Mouse (Mus musculus): ENCODE data around the gene Mlkl.
"Not testable (repeated sequence)": the region's sequence is repeated elsewhere in the genome, so short reads cannot be mapped to it uniquely, and the experiment has no call there.

The Mlkl gene

DNA sequence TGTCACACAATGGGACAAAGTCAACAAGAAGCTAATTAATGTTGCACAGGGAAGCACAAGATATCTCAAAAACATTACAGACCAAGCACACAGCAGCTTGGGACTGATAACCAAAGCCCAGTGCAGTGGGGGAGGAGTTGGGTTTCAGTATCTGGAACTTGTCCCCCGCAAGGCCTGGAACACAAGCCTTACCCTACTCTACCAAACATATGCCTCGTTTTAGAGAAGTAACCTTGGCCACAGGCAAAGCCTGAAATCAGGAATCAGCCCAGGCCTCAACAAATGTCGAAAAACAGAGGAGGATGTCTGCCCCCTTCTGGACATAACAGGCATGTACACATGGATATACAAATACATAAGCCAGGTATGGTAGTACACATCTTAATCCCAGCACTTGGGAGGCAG, 25.2 kb downstream of the Mlkl start:
- DNase-seq, result no peak

GRCm38 (mm10) chr8:111310006-111310405, 28.0 kb downstream of the Mlkl start:
- not testable (repeated sequence) for DNase-seq

DNA sequence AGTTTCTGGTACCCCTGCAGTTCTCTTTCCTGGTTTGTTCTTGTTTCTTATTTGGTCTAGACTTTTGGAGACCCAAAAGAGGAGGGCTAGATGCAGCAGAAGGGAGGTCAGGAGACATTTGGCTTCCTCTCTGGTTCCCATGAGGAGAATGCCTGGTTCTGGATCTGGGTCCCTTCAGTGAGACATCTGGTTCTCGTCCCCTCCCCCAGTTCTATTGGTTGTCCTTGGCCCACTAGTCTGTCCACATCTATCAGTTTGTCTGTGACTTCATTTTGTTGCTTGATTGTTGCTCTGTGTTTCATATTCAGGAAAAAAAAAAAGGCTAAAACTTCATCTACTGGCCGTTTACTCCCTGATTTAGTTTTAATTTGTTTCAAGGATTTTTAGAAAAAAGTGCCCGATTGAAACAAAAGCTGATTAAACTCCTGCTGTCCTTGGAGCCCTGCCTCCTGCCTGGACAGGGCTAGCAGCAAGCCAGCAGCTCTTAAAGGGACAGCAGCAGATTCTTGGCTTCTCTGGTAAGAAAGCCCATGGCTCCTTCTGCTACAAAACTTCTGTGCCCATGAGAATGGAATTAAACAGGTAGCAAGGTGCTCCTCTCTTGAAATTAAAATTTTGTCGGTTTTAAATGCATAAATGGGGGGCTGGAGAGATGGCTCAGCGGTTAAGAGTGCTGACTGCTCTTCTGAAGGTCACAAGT, 32.8 kb downstream of the Mlkl start:
- no peak for DNase-seq

DNA sequence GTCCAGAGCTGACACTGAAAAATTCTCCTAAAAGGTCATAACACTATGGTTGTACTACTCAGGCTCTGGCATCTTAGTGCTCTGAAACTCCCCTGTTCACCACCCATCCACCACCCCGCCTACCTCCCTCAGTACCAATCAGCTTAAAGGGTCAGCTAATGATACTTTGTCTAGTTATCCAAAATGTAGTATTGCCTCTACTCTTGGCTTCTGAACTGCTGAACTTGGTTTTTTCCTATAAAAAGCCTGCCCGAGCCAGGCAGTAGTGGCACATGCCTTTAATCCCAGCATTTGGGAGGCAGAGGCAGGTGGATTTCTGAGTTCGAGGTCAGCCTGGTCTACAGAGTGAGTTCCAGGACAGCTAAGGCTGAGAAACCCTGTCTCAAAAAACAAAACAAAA, 33.6 kb downstream of the Mlkl start:
- no peak for DNase-seq

DNA sequence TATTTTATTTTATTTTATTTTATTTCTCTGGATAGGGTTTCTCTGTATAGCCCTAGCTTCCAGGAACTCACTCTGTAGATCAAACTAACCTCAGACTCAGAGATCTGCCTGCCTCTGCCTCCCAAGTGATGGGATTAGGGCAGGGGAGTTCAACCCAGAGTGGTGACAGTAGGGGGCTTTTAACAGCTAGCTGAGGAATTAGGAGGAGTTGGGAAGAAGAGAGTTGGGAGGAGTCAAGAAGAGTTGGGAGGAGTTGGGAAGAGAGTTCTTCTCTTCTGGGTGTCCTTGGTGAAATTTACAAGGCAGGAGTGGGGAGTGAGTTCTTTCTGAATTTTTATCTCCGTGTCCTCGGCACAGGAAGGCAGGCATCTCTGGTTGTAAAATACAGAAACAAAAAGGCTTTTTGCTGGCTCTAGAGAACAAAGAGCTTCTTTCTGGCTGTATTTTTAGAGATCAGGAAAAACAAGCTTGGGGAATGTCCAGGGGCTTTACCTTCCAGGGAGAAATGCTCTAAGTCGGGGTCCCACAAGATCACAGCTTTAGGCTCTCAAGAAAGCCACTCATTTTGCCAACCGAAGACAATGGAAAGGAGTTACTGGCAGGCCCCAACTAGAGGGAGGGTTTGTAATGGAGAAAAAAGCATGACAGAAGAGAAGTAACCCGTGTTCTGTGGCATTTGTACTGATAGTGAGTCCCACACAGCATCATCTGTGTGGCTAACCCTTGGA, 34.7 kb downstream of the Mlkl start:
- not testable (repeated sequence) for DNase-seq

DNA sequence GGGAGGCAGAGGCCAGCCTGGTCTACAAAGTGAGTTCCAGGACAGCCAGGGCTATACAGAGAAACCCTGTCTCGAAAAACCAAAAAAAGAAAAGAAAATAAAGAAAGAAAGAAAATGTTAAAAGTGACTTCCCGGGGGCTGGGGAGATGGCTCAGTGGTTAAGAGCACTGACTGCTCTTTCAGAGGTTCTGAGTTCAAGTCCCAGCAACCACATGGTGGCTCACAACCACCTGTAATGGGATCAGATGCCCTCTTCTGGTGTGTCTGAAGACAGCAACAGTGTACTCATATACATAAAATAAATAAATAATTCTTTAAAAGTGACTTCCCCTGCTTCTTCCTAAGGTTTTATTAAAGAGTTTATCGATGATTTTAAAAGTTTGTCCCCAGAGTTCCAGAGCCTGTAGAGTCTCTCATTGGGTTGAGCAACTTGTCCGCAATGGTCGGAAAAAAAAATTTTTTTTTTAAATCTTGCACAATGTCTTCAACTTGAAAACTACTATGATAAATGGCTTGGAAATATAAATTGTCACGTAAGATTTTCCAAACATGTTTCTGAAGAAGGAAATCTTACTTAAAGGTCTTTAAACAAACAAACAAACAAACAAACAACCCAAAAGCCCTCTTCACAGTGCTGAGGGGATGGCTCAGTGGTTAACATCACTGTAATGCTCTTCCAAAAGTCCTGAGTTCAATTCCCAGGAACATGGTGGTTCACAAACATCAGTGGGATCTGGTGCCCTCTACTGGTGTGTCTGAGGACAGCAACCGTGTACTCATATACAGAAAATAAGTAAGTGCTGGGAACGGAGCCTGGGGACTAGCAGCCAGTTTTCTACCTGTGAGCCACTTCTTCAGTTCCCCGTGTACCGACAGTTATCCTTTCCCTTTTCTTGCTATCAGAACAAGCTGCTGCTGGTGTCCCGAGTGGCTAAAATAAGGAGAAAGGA, 37.1 kb downstream of the Mlkl start:
- DNase-seq, result peak; percentile 43

- DNase-seq, result peak; percentile 91
Observed at GRCm38 (mm10) chr8:111299821-111300568, 38.0 kb downstream of the Mlkl start, which contains the start of gene Rfwd3. Gene Rfwd3, minus strand, starts transcription at chr8:111300222.

DNA sequence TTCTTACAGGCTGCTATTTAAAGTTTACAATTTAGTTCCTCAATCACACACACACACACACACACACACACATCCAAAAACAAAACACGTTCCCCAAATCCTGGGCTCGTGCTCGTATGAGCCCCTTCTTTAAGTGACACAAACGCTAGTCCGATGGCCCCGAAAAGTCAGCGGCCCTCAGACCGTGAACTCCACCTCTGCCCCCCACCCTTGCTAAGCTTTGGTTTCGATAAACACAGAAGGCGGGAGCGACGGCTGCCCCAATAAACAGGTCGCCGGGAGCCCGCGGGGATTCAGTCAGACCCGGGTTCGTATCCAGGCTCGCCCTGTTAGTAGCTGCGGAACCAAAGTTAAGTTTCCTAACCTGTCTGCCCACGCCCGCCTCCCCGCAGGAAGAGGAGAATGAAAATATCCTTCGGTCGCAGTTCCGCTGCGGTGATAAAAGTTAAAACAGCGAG, 38.6 kb downstream of the Mlkl start:
- DNase-seq, result peak; percentile 82

DNA sequence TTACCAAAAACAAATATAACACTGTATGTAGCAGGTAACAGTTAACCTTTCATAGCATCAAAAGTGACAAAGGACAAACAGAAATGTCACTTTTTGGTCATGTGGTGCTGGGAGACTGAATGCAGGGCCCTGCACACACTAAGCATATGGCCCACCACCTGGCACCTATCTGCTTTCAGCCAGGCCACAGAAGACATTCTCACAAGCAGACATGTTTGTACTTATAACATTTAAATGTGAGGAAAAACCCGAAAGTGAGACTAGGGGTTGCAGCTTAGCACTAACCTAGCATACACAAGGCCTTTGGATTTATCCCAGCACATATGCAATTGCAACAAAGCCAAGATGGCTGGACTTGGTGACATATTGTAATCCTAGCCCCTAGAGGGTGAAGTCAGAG, 40.0 kb downstream of the Mlkl start:
- no peak for DNase-seq

- no peak for DNase-seq
Observed at GRCm38 (mm10) chr8:111291733-111292132, 46.2 kb downstream of the Mlkl start.

DNA sequence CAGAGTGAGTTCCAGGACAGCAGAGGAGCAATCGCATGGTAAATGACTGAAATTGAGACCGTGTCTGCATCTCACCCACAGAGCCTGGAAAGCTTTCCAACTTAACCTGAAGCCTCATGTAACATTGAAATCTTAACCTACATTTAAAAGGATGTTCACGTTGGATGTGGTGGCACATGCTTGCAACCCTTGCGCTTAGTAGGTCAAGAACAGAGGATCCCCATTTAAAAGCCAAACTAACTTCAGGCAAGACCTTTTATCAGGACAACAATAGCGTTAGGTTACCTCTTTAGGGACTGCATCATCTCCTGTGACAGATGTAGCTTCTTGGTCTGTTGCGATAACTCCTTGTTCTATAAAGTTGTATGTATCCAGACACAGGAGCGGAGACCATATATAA, 47.4 kb downstream of the Mlkl start:
- DNase-seq, result no peak

DNA sequence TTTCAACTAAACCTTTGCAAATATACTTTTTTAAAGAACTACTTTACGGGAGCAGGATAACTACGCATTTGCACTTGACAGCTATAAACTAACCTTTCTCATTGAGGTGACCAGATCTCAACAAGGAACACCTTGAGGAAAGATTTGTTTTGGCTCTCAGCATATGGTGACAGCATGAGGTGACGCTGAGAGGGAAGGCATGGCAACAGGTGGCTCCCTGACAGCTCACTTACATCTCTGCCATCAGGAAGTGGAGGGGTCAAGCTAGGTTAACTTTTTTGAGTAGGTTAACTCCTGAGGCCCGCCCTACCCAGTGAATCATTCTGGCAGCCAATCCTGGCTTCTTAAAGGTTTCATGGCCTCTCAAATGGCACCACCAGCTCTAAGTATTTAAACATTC, 52.4 kb downstream of the Mlkl start:
- no peak for DNase-seq

DNA sequence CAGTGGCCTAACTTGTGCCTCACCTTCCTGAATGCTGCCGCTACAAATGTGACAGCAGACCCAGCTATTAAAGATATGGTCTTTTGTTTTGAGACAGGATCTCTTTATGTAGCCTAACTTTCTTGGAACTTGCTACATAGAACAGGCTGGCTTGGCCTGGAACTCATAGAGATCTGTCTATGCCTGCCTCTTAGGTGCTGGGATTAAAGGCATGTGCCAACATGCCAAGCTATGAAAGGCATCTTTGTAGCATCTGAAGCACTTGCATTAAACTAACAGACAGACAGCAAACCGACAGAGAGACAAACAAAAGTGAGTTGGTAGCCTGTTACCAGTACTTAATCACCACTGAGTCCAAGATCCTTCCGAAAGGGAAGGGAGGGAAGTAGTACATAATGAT, 55.9 kb downstream of the Mlkl start:
- no peak for DNase-seq

GRCm38 (mm10) chr8:111268277-111268676, 69.7 kb downstream of the Mlkl start:
- DNase-seq, result peak; percentile 14

DNA sequence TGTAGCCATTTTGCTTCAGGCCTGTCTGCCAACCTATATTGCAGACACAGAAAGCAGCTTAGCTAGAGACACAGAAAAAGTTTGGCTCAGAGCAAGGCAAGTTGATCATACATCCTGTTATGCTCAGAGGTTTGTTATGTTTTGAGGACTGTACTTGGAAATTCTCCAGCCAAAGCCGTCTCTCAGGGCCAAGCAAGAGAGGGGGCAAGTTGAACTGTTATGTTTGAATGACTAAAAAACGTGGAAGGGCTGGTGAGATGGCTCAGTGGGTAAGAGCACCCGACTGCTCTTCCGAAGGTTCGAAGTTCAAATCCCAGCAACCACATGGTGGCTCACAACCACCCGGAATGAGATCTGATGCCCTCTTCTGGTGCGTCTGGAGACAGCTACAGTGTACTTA, 71.8 kb downstream of the Mlkl start:
- not testable (repeated sequence) for DNase-seq

DNA sequence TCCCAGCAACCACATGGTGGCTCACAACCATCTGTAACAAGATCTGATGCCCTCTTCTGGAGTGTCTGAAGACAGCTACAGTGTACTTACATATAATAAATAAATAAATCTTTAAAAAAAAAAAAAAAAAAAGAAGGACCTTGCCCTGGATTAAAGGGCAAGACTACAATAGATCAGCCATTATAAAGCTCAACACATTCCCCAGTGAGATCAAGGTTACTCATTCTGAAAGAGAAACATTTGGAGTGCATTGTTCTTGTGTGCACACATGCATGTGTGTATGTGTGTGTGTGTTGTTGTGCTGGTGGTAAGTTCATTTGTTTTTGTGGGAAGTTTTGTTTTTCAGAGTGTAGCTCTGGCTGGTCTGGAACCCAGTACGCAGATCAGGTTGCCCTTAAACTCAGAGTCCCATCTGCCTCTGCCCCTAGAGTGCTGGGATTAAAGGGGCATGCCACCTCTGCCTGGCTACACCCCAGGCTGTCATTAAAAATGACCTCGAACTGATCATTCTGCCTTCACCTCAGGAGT, 73.2 kb downstream of the Mlkl start:
- no peak for DNase-seq

DNA sequence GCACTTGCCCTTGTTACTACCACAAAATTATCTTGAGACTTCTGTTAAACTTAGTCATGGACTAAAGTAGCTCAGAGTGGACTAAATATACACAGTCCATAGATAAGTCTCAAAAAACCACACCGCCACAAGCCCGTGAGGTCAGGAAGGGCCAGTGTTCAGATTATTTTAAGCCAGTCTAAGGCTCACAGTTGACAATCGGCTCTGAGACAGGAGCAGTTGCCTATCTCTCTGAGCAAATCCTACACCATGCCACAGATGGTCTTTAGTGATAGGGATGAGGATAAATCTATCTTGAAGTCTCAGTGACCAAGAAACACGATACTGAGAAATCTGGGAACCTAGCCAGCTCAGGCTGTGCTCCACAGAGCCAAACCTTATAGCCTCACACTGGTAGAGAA, 76.0 kb downstream of the Mlkl start:
- no peak for DNase-seq

Measured in thymus, postnatal 4 days (tissue).